Mouse (Mus musculus): ENCODE results near the gene Pmpca.
"Not testable (repeated sequence)": the region's sequence is repeated elsewhere in the genome, so short reads cannot be mapped to it uniquely, and the experiment has no call there.

The Pmpca gene

GRCm38 (mm10) chr2:26372396-26372795 is 16.7 kb upstream of the Pmpca start:
- no peak for DNase-seq

- peak; percentile 86 to 88 for DNase-seq
Observed at GRCm38 (mm10) chr2:26380131-26380771, 8.9 kb upstream of the Pmpca start, which contains the start of gene Snapc4. Gene Snapc4 (minus strand): TSS chr2:26380653.

- not testable (repeated sequence) for DNase-seq
Observed at GRCm38 (mm10) chr2:26380871-26381270, 8.3 kb upstream of the Pmpca start.

GRCm38 (mm10) chr2:26387713-26388112 is 1.4 kb upstream of the Pmpca start:
- DNase-seq = no peak

- DNase-seq = no peak
Observed at GRCm38 (mm10) chr2:26388682-26389153, 421 bp upstream of the Pmpca start.

- no peak for DNase-seq
Observed at GRCm38 (mm10) chr2:26390954-26391353, 1.8 kb downstream of the Pmpca start.

GRCm38 (mm10) chr2:26391617-26392016 is 2.5 kb downstream of the Pmpca start:
- DNase-seq = no peak

GRCm38 (mm10) chr2:26398978-26399377 is 9.8 kb downstream of the Pmpca start:
- no peak for DNase-seq

GRCm38 (mm10) chr2:26399647-26400046 is 10.5 kb downstream of the Pmpca start:
- DNase-seq = no peak

- no peak for DNase-seq
Observed at GRCm38 (mm10) chr2:26400296-26400695, 11.2 kb downstream of the Pmpca start.

GRCm38 (mm10) chr2:26401023-26401422 is 11.9 kb downstream of the Pmpca start:
- no peak for DNase-seq

- DNase-seq = no peak
Observed at GRCm38 (mm10) chr2:26402265-26402664, 13.1 kb downstream of the Pmpca start.

GRCm38 (mm10) chr2:26403306-26403705 is 14.2 kb downstream of the Pmpca start:
- no peak for DNase-seq

GRCm38 (mm10) chr2:26408515-26409356 is 19.6 kb downstream of the Pmpca start, which contains the start of gene Inpp5e:
Gene Inpp5e (minus strand): TSS chr2:26409203.
- peak; percentile 97 to 99 for DNase-seq

GRCm38 (mm10) chr2:26409362-26409761 is 20.2 kb downstream of the Pmpca start:
- no peak for DNase-seq

GRCm38 (mm10) chr2:26410091-26410490 is 21.0 kb downstream of the Pmpca start:
- no peak for DNase-seq

GRCm38 (mm10) chr2:26410931-26411411 is 21.8 kb downstream of the Pmpca start:
- no peak for DNase-seq

GRCm38 (mm10) chr2:26417066-26417465 is 27.9 kb downstream of the Pmpca start:
- no peak for DNase-seq

GRCm38 (mm10) chr2:26418120-26418519 is 29.0 kb downstream of the Pmpca start:
- DNase-seq = no peak

- DNase-seq = peak in 1 of 2 experiments; percentile 16
Observed at GRCm38 (mm10) chr2:26421969-26422368, 32.8 kb downstream of the Pmpca start.

GRCm38 (mm10) chr2:26423086-26423485 is 33.9 kb downstream of the Pmpca start:
- peak in 1 of 2 experiments; percentile 26 for DNase-seq

GRCm38 (mm10) chr2:26424541-26424940 is 35.4 kb downstream of the Pmpca start:
- peak in 1 of 2 experiments; percentile 11 for DNase-seq

- no peak for DNase-seq
Observed at GRCm38 (mm10) chr2:26429851-26430250, 40.7 kb downstream of the Pmpca start.
